Mouse (Mus musculus) layer of hippocampus, adult 2 months (tissue): ENCODE measurements around the gene Irak2. TPM values are rescaled to one million over a fixed set of nuclear protein-coding genes. Genes with fewer than 3 reads are reported as not detected.

ENCODE experiments used
- DNase-seq, 2 experiments: peaks; one replicate each; pipeline ENCODE4 v3.0.0; 2022; ENCODE audit warnings: low spot score in 2 of 2
- H3K27ac ChIP-seq: fragments of 200-600 bp; 2 replicates; pipeline ENCODE4 v1.8.1; 2022
- H3K4me3 ChIP-seq: fragments of 200-600 bp; 2 replicates; pipeline ENCODE4 v1.8.1; 2022; ENCODE audit warnings: mild to moderate bottlenecking
- CTCF ChIP-seq: fragments of 200-600 bp; conservative IDR thresholded peaks from 2 replicates; pipeline ENCODE4 v1.8.1; 2022; ENCODE audit warnings: antibody characterized with exemption, mild to moderate bottlenecking, moderate library complexity
- long read RNA-seq, 2 experiments: library from polyadenylated mRNA; stranded (forward); transcript quantifications; one replicate each; pipeline ENCODE4 v2.0.0; 2021; ENCODE audit warnings: borderline mapping rate in 2 of 2
- total RNA-seq, 2 experiments: library from RNA; stranded (reverse); gene quantifications; 2 replicates each; pipeline ENCODE4 v1.2.3; 2021

The Irak2 gene
- total RNA-seq = 10 to 100 TPM; 16.6 to 18.8 TPM
- long read RNA-seq, experiment 1, partial matches to known transcripts = 1 of 6 reads
- long read RNA-seq, experiment 1, other reads (novel, unspliced or antisense) = 3 of 6 reads
- long read RNA-seq, experiment 2, partial matches to known transcripts = 0 of 4 reads
- long read RNA-seq, experiment 2, other reads (novel, unspliced or antisense) = 1 of 4 reads

- peak within 1 kb of the TSS; percentile 91 for H3K27ac ChIP-seq
Measured at GRCm38 (mm10) chr6:113638302-113639040, at the start of gene Irak2. Irak2 (plus strand) TSS chr6:113638467.

GRCm38 (mm10) chr6:113592637-113593036 lies 45.6 kb upstream of the Irak2 start:
- H3K27ac ChIP-seq = no peak overlapping the region
- TF ChIP-seq CTCF = no peak
- no peak overlapping the region for H3K4me3 ChIP-seq
- no peak for DNase-seq

More at GRCm38 (mm10) chr6:113638302-113639040, at the start of gene Irak2:
- DNase-seq = peak; percentile 91 to 92
- peak; percentile 100 for TF ChIP-seq CTCF
- H3K4me3 ChIP-seq = peak within 1 kb of the TSS; percentile 86

GRCm38 (mm10) chr6:113597945-113598344 lies 40.3 kb upstream of the Irak2 start:
- no peak for DNase-seq
- H3K27ac ChIP-seq = no peak overlapping the region
- no peak overlapping the region for H3K4me3 ChIP-seq
- no peak for TF ChIP-seq CTCF

- H3K4me3 ChIP-seq = no peak overlapping the region; the same call in 1 of the 2 replicates
- no peak for DNase-seq
- peak overlapping the region; percentile 58 for H3K27ac ChIP-seq
- no peak for TF ChIP-seq CTCF
Measured at GRCm38 (mm10) chr6:113599833-113600232, 38.4 kb upstream of the Irak2 start.

GRCm38 (mm10) chr6:113600543-113601139 lies 37.6 kb upstream of the Irak2 start, which contains the start of gene Fancd2os:
Fancd2os (minus strand) TSS chr6:113600715.
- peak within 1 kb of the TSS; percentile 2; the same call in 1 of the 2 replicates for H3K4me3 ChIP-seq
- H3K27ac ChIP-seq = peak within 1 kb of the TSS; percentile 58
- TF ChIP-seq CTCF = no peak
- DNase-seq = no peak

GRCm38 (mm10) chr6:113602821-113603220 lies 35.4 kb upstream of the Irak2 start:
- TF ChIP-seq CTCF = no peak
- no peak for DNase-seq
- Histone ChIP-seq H3K27ac (no peak overlapping the region), H3K4me3 (no peak overlapping the region)

GRCm38 (mm10) chr6:113603993-113604392 lies 34.3 kb upstream of the Irak2 start:
- no peak for TF ChIP-seq CTCF
- DNase-seq = no peak
- H3K27ac ChIP-seq = peak overlapping the region; percentile 96
- H3K4me3 ChIP-seq = peak overlapping the region; percentile 95

GRCm38 (mm10) chr6:113604432-113605223 lies 33.6 kb upstream of the Irak2 start, which contains the start of gene Brk1:
Brk1 (plus strand) TSS chr6:113604772.
- peak within 1 kb of the TSS; percentile 95 for H3K4me3 ChIP-seq
- peak; percentile 89 to 92 for DNase-seq
- peak; percentile 78 for TF ChIP-seq CTCF
- H3K27ac ChIP-seq = peak within 1 kb of the TSS; percentile 96

- peak overlapping the region; percentile 96 for H3K27ac ChIP-seq
- no peak for TF ChIP-seq CTCF
- H3K4me3 ChIP-seq = peak overlapping the region; percentile 95
- DNase-seq = no peak
Measured at GRCm38 (mm10) chr6:113605224-113605545, 33.1 kb upstream of the Irak2 start.

GRCm38 (mm10) chr6:113608871-113609270 lies 29.4 kb upstream of the Irak2 start:
- no peak for DNase-seq
- no peak for TF ChIP-seq CTCF
- no peak overlapping the region for H3K4me3 ChIP-seq
- peak overlapping the region; percentile 88 for H3K27ac ChIP-seq

GRCm38 (mm10) chr6:113609293-113609692 lies 29.0 kb upstream of the Irak2 start:
- Histone ChIP-seq H3K27ac (peak overlapping the region; percentile 88), H3K4me3 (no peak overlapping the region)
- no peak for DNase-seq
- no peak for TF ChIP-seq CTCF

GRCm38 (mm10) chr6:113612258-113612969 lies 25.9 kb upstream of the Irak2 start:
- Histone ChIP-seq H3K4me3 (no peak overlapping the region), H3K27ac (peak overlapping the region; percentile 90)
- no peak for TF ChIP-seq CTCF
- DNase-seq = no peak
